Mouse (Mus musculus) embryo, embryonic 10 days (tissue): ENCODE measurements around the gene Ppp1r1a.

Experiments used
- DNase-seq: peaks from one replicate; pipeline ENCODE4 v3.0.0-alpha.2; 2015; ENCODE audit warnings: low spot score

Gene Ppp1r1a

GRCm38 (mm10) chr15:103537822-103538213 lies at the start of gene Ppp1r1a:
Ppp1r1a (minus strand) TSS chr15:103538003.
- DNase-seq: peak; percentile 88

GRCm38 (mm10) chr15:103585876-103586275 lies 48.1 kb upstream of the Ppp1r1a start:
- DNase-seq: no peak

GRCm38 (mm10) chr15:103564981-103565380 lies 27.2 kb upstream of the Ppp1r1a start, which contains the start of gene Glycam1:
Glycam1 (minus strand) TSS chr15:103565081.
- DNase-seq: no peak

- peak; percentile 81 for DNase-seq
Measured at GRCm38 (mm10) chr15:103552096-103552690, 14.4 kb upstream of the Ppp1r1a start.

GRCm38 (mm10) chr15:103551053-103551452 lies 13.2 kb upstream of the Ppp1r1a start:
- peak; percentile 28 for DNase-seq

- DNase-seq: no peak
Measured at GRCm38 (mm10) chr15:103549475-103549874, 11.7 kb upstream of the Ppp1r1a start.

GRCm38 (mm10) chr15:103547983-103548382 lies 10.2 kb upstream of the Ppp1r1a start:
- DNase-seq: no peak

- no peak for DNase-seq
Measured at GRCm38 (mm10) chr15:103542526-103542925, 4.7 kb upstream of the Ppp1r1a start.

- no peak for DNase-seq
Measured at GRCm38 (mm10) chr15:103540646-103541045, 2.8 kb upstream of the Ppp1r1a start.

- no peak for DNase-seq
Measured at GRCm38 (mm10) chr15:103539259-103539658, 1.5 kb upstream of the Ppp1r1a start.

GRCm38 (mm10) chr15:103537011-103537821 lies 587 bp downstream of the Ppp1r1a start:
- peak; percentile 48 for DNase-seq

GRCm38 (mm10) chr15:103536456-103536855 lies 1.3 kb downstream of the Ppp1r1a start:
- DNase-seq: no peak

- DNase-seq: no peak
Measured at GRCm38 (mm10) chr15:103535786-103536185, 2.0 kb downstream of the Ppp1r1a start.

- no peak for DNase-seq
Measured at GRCm38 (mm10) chr15:103535030-103535429, 2.8 kb downstream of the Ppp1r1a start.

GRCm38 (mm10) chr15:103534054-103534620 lies 3.7 kb downstream of the Ppp1r1a start:
- DNase-seq: no peak

GRCm38 (mm10) chr15:103530372-103530771 lies 7.4 kb downstream of the Ppp1r1a start:
- peak; percentile 89 for DNase-seq

GRCm38 (mm10) chr15:103523156-103523555 lies 14.6 kb downstream of the Ppp1r1a start:
- peak; percentile 34 for DNase-seq

GRCm38 (mm10) chr15:103522458-103523099 lies 15.2 kb downstream of the Ppp1r1a start:
- DNase-seq: no peak

- DNase-seq: peak; percentile 78
Measured at GRCm38 (mm10) chr15:103519386-103520378, 18.1 kb downstream of the Ppp1r1a start.

GRCm38 (mm10) chr15:103518600-103519385 lies 19.0 kb downstream of the Ppp1r1a start:
- DNase-seq: peak; percentile 79
